Mouse (Mus musculus): Measurements from ENCODE around the gene Fam222b. TPM values are rescaled to one million over a fixed set of nuclear protein-coding genes. Genes with fewer than 3 reads are reported as not detected.
"Not testable (repeated sequence)": the region's sequence is repeated elsewhere in the genome, so short reads cannot be mapped to it uniquely, and the experiment has no call there.

The Fam222b gene
- total RNA-seq, 2 experiments from 2014 or later = 27.5 to 32.1 TPM

DNA sequence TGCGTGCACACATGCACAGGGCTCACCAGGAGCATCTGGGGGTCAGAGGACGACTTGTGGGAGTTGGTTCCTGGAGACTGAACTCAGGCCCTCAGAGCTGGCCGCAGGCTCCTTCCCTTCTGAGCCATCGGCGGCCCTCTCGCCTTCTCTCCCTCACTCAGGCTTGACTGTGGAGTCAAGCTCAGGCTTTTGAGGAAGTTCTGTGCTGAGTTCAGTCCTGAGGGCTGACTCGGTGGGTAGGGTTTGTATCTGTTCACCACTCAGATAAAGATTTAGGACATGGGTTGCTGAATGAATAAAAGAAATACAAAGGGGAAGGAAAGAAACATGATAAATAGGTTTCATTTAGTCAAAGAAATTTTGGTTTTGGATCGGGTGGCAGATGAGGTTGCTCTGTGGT, 25.4 kb downstream of the Fam222b start:
- TF ChIP-seq CTCF (IDR thresholded peaks at IDR 0.05) = no peak
- Histone ChIP-seq H3K4me3 (no peak overlapping the region), H3K27ac (no peak overlapping the region)
- DNase-seq (ENCODE audit: extremely low spot score in 1 of 2, low spot score in 2 of 2) = no peak
- intact Hi-C loops (cut with DNase I) = no loop called here

DNA sequence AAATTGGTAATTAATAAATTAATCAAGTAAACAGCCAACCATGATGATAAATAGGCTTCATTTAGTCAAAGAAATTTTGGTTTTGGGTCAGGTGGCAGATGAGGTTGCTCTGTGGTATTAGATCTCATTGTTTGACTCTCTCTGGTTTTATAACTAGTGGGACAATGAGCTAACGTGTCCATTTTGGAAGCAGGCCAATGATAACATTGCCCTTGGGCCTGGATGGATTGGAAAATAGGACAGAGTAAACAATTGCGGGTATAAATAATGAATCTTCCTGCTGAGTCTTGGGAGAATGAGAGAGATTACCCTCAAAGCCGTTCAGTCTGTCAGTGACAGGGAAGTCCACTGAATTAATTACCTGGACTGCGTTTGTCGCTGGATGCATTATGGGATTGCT, 26.7 kb downstream of the Fam222b start:
- H3K27ac ChIP-seq = no peak overlapping the region
- intact Hi-C loops (cut with DNase I) = no loop called here
- TF ChIP-seq CTCF (IDR thresholded peaks at IDR 0.05) = no peak
- H3K4me3 ChIP-seq = no peak overlapping the region
- DNase-seq (ENCODE audit: extremely low spot score in 1 of 2, low spot score in 2 of 2) = no peak

DNA sequence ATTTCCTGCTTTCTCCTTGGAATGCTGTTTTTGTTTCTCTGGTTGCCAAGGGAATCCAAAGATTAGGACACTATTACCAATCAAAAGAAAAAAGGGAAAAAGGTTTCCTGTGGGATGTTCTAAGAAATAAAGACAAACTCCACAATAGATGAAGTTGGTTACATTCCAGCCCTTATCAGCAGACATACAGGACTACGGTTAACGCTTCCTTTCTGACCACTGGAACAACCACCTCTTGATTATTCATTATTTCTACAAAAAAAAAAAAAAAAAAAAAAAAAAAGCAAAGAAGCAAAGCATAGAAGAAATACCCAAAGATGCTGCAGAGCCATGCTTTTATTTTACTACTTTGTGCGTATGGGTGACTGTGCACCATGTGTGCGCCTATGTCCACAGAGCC, 28.4 kb downstream of the Fam222b start:
- intact Hi-C loops (cut with DNase I) = no loop called here
- DNase-seq (ENCODE audit: extremely low spot score in 1 of 2, low spot score in 2 of 2) = no peak
- no peak overlapping the region for H3K27ac ChIP-seq
- H3K4me3 ChIP-seq = no peak overlapping the region
- no peak for TF ChIP-seq CTCF (IDR thresholded peaks at IDR 0.05)

DNA sequence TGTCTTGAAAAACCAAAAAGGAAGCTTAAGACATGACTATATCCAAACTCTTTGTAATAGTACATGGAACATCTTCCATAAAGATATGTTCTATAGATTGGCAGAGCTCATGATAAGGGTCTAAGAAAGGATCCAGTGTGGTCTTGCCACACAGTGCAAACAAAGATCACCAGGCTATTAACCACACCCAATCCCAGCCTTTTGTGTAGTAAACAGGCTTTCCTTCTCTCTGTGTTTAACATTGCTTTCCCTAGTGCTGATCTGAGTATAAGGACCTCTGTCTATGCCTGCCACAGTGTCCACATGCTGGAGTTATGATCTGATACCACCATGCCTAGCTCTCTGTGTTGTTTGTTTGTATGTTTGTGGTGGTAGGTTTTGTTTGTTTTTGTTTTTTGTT, 29.3 kb downstream of the Fam222b start:
- intact Hi-C loops (cut with DNase I) = no loop called here
- TF ChIP-seq CTCF (IDR thresholded peaks at IDR 0.05) = no peak
- DNase-seq (ENCODE audit: extremely low spot score in 1 of 2, low spot score in 2 of 2) = no peak
- H3K4me3 ChIP-seq = no peak overlapping the region
- H3K27ac ChIP-seq = no peak overlapping the region

DNA sequence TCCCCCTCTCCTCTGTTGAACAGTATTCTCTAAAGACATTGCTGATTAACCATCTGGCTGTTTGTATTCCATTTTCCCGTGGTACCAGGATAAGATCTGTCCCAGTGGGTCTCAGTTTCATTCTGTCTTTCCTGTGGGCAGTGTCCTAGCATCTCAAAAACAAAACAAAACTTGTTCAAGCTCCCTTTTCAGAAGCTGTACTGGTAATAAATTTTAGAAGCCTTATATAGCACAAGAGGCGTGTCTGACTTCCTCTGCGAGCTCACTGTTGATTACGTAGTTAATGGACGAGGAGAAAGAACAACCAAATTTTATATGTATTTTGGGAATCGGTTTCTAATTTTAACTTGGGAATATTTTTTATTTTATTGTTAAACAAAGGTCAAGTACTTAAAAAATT, 31.2 kb downstream of the Fam222b start:
- no peak for TF ChIP-seq CTCF (IDR thresholded peaks at IDR 0.05)
- Histone ChIP-seq H3K4me3 (no peak overlapping the region), H3K27ac (no peak overlapping the region)
- intact Hi-C loops (cut with DNase I) = no loop called here
- no peak for DNase-seq (ENCODE audit: extremely low spot score in 1 of 2, low spot score in 2 of 2)

DNA sequence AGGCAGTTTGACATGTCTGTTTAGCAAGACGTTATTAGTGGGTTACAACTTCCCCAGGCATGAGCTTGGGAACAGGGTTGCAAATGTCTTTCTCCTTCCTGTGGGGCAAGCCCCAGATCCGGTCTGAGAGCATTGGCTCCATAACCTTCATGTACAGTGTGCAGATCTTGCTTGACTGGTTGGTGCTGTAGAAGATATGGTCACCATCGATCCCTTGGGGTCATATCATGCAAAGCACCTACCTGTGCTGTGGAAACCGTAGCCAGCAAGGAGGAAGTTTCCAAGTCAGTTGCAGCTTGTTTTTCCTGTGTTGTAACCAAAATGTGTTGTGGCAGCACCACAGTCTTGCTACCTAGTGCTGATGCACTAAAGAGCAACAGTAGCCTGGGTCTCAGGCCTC, 32.3 kb downstream of the Fam222b start:
- Histone ChIP-seq H3K4me3 (no peak overlapping the region), H3K27ac (no peak overlapping the region)
- intact Hi-C loops (cut with DNase I) = no loop called here
- no peak for TF ChIP-seq CTCF (IDR thresholded peaks at IDR 0.05)
- no peak for DNase-seq (ENCODE audit: extremely low spot score in 1 of 2, low spot score in 2 of 2)

DNA sequence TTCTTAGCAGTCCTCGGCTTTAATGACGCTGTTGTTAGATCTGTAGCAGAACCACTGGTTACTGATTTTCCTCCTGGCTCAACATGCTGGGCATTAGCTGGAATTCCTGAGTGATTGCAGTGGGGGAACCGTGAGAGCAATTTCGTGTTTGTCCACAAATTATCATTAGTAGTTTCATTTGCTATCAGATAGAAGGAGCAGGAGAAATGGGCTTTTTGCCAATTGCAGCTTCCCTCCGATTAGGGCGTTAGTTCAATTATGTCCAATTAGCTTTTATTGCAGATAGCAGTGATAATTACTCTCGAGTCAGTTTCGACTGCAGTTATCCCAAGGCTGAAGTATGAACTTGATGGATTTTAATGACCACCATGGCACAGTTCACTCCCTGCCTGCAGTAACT, 35.0 kb downstream of the Fam222b start:
- TF ChIP-seq CTCF (IDR thresholded peaks at IDR 0.05) = no peak
- no peak for DNase-seq (ENCODE audit: extremely low spot score in 1 of 2, low spot score in 2 of 2)
- intact Hi-C loops (cut with DNase I) = no loop called here
- H3K4me3 ChIP-seq = no peak overlapping the region
- H3K27ac ChIP-seq = no peak overlapping the region

DNA sequence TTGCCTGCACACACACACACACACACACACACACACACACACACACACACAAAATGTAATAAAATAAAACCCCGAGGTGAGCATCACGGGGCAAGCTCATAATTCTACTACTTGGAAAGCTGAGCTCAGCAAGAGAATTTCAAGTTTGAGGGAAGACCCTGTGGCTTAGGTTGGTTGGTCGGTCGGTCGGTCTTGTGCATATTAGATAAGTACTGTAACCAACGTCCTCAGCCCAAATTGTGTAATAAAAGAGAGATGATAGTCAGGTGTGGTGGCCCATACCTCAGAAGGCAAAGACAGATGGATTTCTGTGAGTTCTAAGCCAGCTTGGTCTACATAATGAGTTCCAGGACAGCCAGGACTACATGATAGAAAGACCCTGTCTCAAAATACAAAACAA, 39.5 kb downstream of the Fam222b start:
- no peak for DNase-seq (ENCODE audit: extremely low spot score in 1 of 2, low spot score in 2 of 2)
- intact Hi-C loops (cut with DNase I) = no loop called here
- Histone ChIP-seq H3K4me3 (no peak overlapping the region), H3K27ac (no peak overlapping the region)
- TF ChIP-seq CTCF (IDR thresholded peaks at IDR 0.05) = no peak

DNA sequence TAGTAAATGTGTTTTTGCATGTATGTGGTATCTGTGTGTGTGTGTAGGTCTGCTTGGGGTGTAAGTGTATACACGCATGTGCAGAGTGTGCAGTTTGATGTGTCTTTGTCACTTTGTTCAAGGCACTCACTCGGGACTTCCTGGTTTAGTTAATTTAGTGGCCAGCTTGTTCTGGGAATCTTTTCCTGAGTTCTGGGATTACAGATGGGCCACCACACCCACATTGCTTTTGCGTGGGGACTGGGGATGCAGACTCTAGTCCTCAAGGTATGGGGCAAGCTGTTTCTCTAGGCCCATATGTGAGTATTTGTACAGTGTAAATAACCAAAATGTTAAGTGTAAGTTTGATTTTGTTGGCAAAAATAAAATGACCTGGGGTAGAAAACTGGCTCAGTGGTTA, 39.9 kb downstream of the Fam222b start:
- no peak for DNase-seq (ENCODE audit: extremely low spot score in 1 of 2, low spot score in 2 of 2)
- intact Hi-C loops (cut with DNase I) = no loop called here
- no peak for TF ChIP-seq CTCF (IDR thresholded peaks at IDR 0.05)
- Histone ChIP-seq H3K27ac (no peak overlapping the region), H3K4me3 (no peak overlapping the region)

DNA sequence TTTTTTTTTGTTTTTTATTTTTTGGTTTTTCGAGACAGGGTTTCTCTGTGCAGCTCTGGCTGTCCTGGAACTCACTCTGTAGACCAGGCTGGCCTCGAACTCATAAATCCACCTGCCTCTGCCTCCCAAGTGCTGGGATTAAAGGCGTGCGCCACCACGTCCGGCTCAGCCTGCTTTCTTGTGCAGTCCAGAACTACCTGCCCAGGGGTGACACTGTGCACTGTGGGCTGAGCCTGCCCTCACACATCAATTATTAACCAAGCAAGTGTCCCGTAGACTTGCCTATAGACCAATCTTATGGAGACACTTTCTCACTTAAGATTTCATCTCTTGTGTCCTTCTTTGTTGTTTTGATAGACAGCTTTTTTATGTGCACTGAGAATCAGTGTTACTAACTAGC, 40.9 kb downstream of the Fam222b start:
- H3K27ac ChIP-seq; DNase-seq (ENCODE audit: extremely low spot score in 1 of 2, low spot score in 2 of 2); intact Hi-C loops (cut with DNase I); H3K4me3 ChIP-seq: not testable (repeated sequence)

DNA sequence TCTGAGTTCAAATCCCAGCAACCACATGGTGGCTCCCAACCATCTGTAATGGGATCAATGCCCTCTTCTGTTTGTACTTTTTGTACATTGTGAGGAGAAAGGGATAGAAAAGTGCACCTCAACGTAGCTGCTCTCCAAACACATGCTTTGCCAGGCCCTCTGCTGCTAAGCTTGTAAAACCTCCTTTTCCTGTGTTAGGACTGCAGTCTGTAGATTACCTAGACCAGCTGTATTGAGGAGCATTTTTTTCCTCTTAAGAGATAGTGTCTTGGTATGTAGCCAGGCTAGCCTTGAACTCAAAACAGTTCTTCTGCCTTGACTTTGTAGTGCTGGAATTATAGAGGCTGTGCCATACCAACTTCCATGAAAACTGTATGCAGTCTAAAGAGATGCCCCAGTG, 41.7 kb downstream of the Fam222b start:
- no peak for TF ChIP-seq CTCF (IDR thresholded peaks at IDR 0.05)
- Histone ChIP-seq H3K27ac (no peak overlapping the region), H3K4me3 (no peak overlapping the region)
- DNase-seq (ENCODE audit: extremely low spot score in 1 of 2, low spot score in 2 of 2) = no peak
- intact Hi-C loops (cut with DNase I) = no loop called here

DNA sequence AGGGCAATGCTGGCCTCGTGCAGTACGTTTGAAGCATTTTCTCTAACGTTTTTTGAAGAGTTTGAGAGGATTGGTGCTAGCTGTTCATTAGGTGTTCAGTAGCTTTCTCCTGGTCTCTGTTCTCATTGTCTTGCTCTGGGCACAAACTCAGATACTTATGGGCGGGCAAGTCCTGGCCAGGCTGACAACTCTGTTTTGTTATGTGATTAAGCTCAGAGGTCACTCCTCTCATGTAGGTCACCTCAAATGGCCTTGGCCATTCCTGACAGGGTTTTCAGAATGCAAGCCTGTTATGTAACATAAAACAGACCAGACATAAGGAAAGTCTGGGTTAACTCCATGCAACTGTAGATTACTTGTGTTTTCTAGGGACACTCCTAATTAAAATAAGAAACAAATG, 43.1 kb downstream of the Fam222b start:
- no peak overlapping the region for H3K4me3 ChIP-seq
- intact Hi-C loops (cut with DNase I) = no loop called here
- TF ChIP-seq CTCF (IDR thresholded peaks at IDR 0.05) = no peak
- H3K27ac ChIP-seq = no peak overlapping the region
- DNase-seq (ENCODE audit: extremely low spot score in 1 of 2, low spot score in 2 of 2) = no peak

DNA sequence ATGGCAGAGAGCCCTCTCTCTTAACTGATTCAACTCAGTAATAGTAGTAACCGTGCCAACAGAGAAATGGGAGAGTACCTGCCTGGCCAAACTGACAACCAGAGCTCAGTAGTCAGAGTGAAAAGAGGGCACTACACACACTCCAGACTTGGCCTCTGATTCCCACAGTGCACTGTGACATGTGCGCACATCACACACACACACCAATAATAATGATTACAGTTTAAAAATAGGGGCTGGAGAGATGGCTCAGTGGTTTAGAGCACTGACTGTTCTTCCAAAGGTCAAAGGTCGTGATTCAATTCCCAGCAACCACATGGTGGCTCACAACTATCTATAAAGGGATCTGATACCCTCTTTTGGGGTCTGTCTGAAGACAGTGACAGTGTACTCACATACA, 43.6 kb downstream of the Fam222b start:
- no peak overlapping the region for H3K4me3 ChIP-seq
- TF ChIP-seq CTCF (IDR thresholded peaks at IDR 0.05) = no peak
- intact Hi-C loops (cut with DNase I) = no loop called here
- no peak for DNase-seq (ENCODE audit: extremely low spot score in 1 of 2, low spot score in 2 of 2)
- H3K27ac ChIP-seq = no peak overlapping the region

DNA sequence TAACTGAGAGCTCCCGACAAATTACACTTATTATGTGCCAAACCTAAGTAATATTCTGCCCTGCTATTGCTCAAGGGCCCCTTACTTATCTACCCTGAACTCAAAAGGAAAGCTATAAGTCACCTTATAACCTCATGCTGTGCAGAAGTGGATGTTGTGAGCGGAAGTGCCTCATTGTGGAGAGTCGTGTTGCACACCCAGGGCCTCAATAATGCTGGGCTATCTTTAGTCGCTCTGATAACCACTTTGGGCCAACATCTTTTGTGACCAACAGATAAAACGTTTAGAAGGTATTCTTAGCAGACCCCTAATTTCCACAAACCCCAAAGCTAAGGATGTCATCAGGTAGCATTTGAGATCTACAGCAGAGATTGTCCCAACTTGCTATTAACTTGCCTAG, 46.2 kb downstream of the Fam222b start:
- H3K27ac ChIP-seq = no peak overlapping the region
- TF ChIP-seq CTCF (IDR thresholded peaks at IDR 0.05) = no peak
- intact Hi-C loops (cut with DNase I) = no loop called here
- no peak for DNase-seq (ENCODE audit: extremely low spot score in 1 of 2, low spot score in 2 of 2)
- no peak overlapping the region for H3K4me3 ChIP-seq
